Mouse (Mus musculus) stomach, embryonic 15.5 days (tissue): ENCODE results near the gene Kcnj10. TPM values are rescaled to one million over a fixed set of nuclear protein-coding genes. Genes with fewer than 3 reads are reported as not detected.
A peak's percentile ranks its signal among the peaks of the same experiment; 100 is the strongest.

ENCODE experiments used
- ATAC-seq: fragments of 200-750 bp; cut with Nextera tagmentation; 2 replicates; pipeline ENCODE4 v1.8.0; 2017; ENCODE audit warnings: low read depth, moderate number of reproducible peaks, moderate TSS enrichment; ENCODE audit not compliant: insufficient read depth, low FRiP score
- H3K27ac ChIP-seq: fragments of 300-500 bp; sonication (generic); 2 replicates; pipeline ENCODE4 v1.5.1; 2015; ENCODE audit warnings: mild to moderate bottlenecking, inconsistent platforms
- H3K27me3 ChIP-seq: fragments of 300-500 bp; sonication (generic); replicated peaks from 2 replicates; pipeline ENCODE4 v1.6.1; 2015; ENCODE audit warnings: inconsistent platforms
- H3K36me3 ChIP-seq: fragments of 300-500 bp; sonication (generic); 2 replicates; pipeline ENCODE4 v1.6.1; 2015; ENCODE audit warnings: inconsistent platforms
- H3K4me1 ChIP-seq: fragments of 300-500 bp; sonication (generic); 2 replicates; pipeline ENCODE4 v1.6.1; 2015; ENCODE audit warnings: inconsistent platforms
- H3K4me2 ChIP-seq: fragments of 300-500 bp; sonication (generic); 2 replicates; pipeline ENCODE4 v1.6.1; 2015; ENCODE audit warnings: mild to moderate bottlenecking, inconsistent platforms
- H3K4me3 ChIP-seq: fragments of 300-500 bp; sonication (generic); replicated peaks from 2 replicates; pipeline ENCODE4 v1.5.1; 2015; ENCODE audit warnings: inconsistent platforms
- H3K9ac ChIP-seq: fragments of 300-500 bp; sonication (generic); 2 replicates; pipeline ENCODE4 v1.6.1; 2015; ENCODE audit warnings: inconsistent platforms
- H3K9me3 ChIP-seq: fragments of 300-500 bp; sonication (generic); 2 replicates; pipeline ENCODE4 v1.6.1; 2016; ENCODE audit warnings: inconsistent platforms
- WGBS: fragments of 180-500 bp; shearing (Covaris S2); methylation state at CpG from one replicate; pipeline ENCODE4 v1.1.7; 2015; 5-methylcytosine and 5-hydroxymethylcytosine counted together
- polyA plus RNA-seq: library from polyadenylated mRNA; unstranded; fragments of >200 nt; fragmentation: Nextera tagmentation; extraction: Ambion mirVana; gene quantifications from 2 replicates; pipeline ENCODE4 v1.2.1, GENCODE M21; 2015

Kcnj10 gene
- polyA plus RNA-seq, 1 experiment from 2014 or later: 0.10 TPM

- WGBS: 80% methylated on average over 2 of the region's 2 CpGs
- Histone ChIP-seq H3K9ac (no peak overlapping the region), H3K36me3 (no peaks in the 10 kb centered on the region), H3K4me1 (no peaks in the 10 kb centered on the region), H3K4me2 (no peak overlapping the region), H3K27me3 (no peaks in the 10 kb centered on the region), H3K27ac (no peak overlapping the region), H3K9me3 (no peaks in the 10 kb centered on the region), H3K4me3 (no peak overlapping the region)
- ATAC-seq: no peak
These were observed 51.7 kb downstream of the Kcnj10 start for GRCm38 (mm10) chr1:172392643-172393170.

GRCm38 (mm10) chr1:172393739-172394138, 52.7 kb downstream of the Kcnj10 start:
- Histone ChIP-seq H3K36me3 (no peaks in the 10 kb centered on the region), H3K9ac (no peak overlapping the region), H3K9me3 (no peaks in the 10 kb centered on the region), H3K27ac (no peak overlapping the region), H3K4me3 (no peak overlapping the region), H3K4me1 (no peaks in the 10 kb centered on the region), H3K4me2 (no peak overlapping the region), H3K27me3 (no peaks in the 10 kb centered on the region)
- WGBS: 59% methylated on average over 8 of the region's 8 CpGs
- no peak for ATAC-seq

- Histone ChIP-seq H3K4me3 (no peak overlapping the region), H3K9me3 (no peaks in the 10 kb centered on the region), H3K4me2 (no peak overlapping the region), H3K27me3 (no peaks in the 10 kb centered on the region), H3K4me1 (no peaks in the 10 kb centered on the region), H3K27ac (no peak overlapping the region), H3K9ac (no peak overlapping the region), H3K36me3 (no peaks in the 10 kb centered on the region)
- WGBS: 50% methylated on average over 9 of the region's 9 CpGs
- ATAC-seq: no peak
These were observed 56.2 kb downstream of the Kcnj10 start for GRCm38 (mm10) chr1:172396996-172397752.

GRCm38 (mm10) chr1:172406077-172406706, 65.2 kb downstream of the Kcnj10 start:
- 35% methylated on average over 16 of the region's 16 CpGs for WGBS
- ATAC-seq: no peak

GRCm38 (mm10) chr1:172408996-172409395, 68.0 kb downstream of the Kcnj10 start:
- H3K9ac ChIP-seq: no peak overlapping the region
- ATAC-seq: no peak
- WGBS: 10% methylated on average over 6 of the region's 6 CpGs
- H3K27me3 ChIP-seq: no peaks in the 10 kb centered on the region
- no peaks in the 10 kb centered on the region for H3K36me3 ChIP-seq
- H3K4me1 ChIP-seq: 0 out of 2 replicates have a peak, but pooled peaks cover 3% of the 10 kb centered on the region
- H3K4me2 ChIP-seq: no peak overlapping the region
- no peaks in the 10 kb centered on the region for H3K9me3 ChIP-seq
- no peak overlapping the region for H3K27ac ChIP-seq
- no peak overlapping the region for H3K4me3 ChIP-seq

More at GRCm38 (mm10) chr1:172406077-172406706, 65.2 kb downstream of the Kcnj10 start:
- Histone ChIP-seq H3K4me1 (no peaks in the 10 kb centered on the region), H3K4me3 (no peak overlapping the region), H3K9me3 (no peaks in the 10 kb centered on the region), H3K27me3 (no peaks in the 10 kb centered on the region), H3K27ac (no peak overlapping the region), H3K4me2 (no peak overlapping the region), H3K9ac (no peak overlapping the region), H3K36me3 (no peaks in the 10 kb centered on the region)

GRCm38 (mm10) chr1:172409431-172409830, 68.4 kb downstream of the Kcnj10 start:
- Histone ChIP-seq H3K36me3 (no peaks in the 10 kb centered on the region), H3K27me3 (no peaks in the 10 kb centered on the region), H3K27ac (no peak overlapping the region), H3K9ac (no peak overlapping the region), H3K4me3 (no peak overlapping the region), H3K4me1 (0 out of 2 replicates have a peak, but pooled peaks cover 3% of the 10 kb centered on the region), H3K9me3 (no peaks in the 10 kb centered on the region), H3K4me2 (no peak overlapping the region)
- ATAC-seq: no peak
- 13% methylated on average over 5 of the region's 5 CpGs for WGBS

GRCm38 (mm10) chr1:172410806-172411205, 69.8 kb downstream of the Kcnj10 start:
- Histone ChIP-seq H3K9ac (no peak overlapping the region), H3K4me3 (no peak overlapping the region), H3K36me3 (no peaks in the 10 kb centered on the region), H3K9me3 (no peaks in the 10 kb centered on the region), H3K4me1 (0 out of 2 replicates have a peak, but pooled peaks cover 3% of the 10 kb centered on the region), H3K27me3 (no peaks in the 10 kb centered on the region), H3K27ac (no peak overlapping the region), H3K4me2 (no peak overlapping the region)
- no peak for ATAC-seq
- 5% methylated on average over 4 of the region's 4 CpGs for WGBS

GRCm38 (mm10) chr1:172412204-172412603, 71.2 kb downstream of the Kcnj10 start:
- Histone ChIP-seq H3K4me2 (no peak overlapping the region), H3K9me3 (no peaks in the 10 kb centered on the region), H3K27ac (no peak overlapping the region), H3K36me3 (no peaks in the 10 kb centered on the region), H3K4me1 (0 out of 2 replicates have a peak, but pooled peaks cover 3% of the 10 kb centered on the region), H3K9ac (no peak overlapping the region), H3K27me3 (no peaks in the 10 kb centered on the region), H3K4me3 (no peak overlapping the region)
- ATAC-seq: peak; percentile 72
- WGBS: 0% methylated on average over 5 of the region's 5 CpGs

GRCm38 (mm10) chr1:172413491-172414230, 72.7 kb downstream of the Kcnj10 start:
- Histone ChIP-seq H3K36me3 (no peaks in the 10 kb centered on the region), H3K4me3 (no peak overlapping the region), H3K9me3 (no peaks in the 10 kb centered on the region), H3K4me2 (no peak overlapping the region), H3K4me1 (0 out of 2 replicates have a peak, but pooled peaks cover 3% of the 10 kb centered on the region), H3K9ac (no peak overlapping the region), H3K27me3 (no peaks in the 10 kb centered on the region), H3K27ac (no peak overlapping the region)
- no peak for ATAC-seq
- WGBS: 76% methylated on average over 4 of the region's 4 CpGs

- no peaks in the 10 kb centered on the region for H3K27me3 ChIP-seq
- no peak overlapping the region for H3K27ac ChIP-seq
- 0 out of 2 replicates have a peak, but pooled peaks cover 3% of the 10 kb centered on the region for H3K4me1 ChIP-seq
- H3K9ac ChIP-seq: no peak overlapping the region
- no peak overlapping the region for H3K4me2 ChIP-seq
- 83% methylated on average over 6 of the region's 6 CpGs for WGBS
- no peak for ATAC-seq
- H3K4me3 ChIP-seq: no peak overlapping the region
- no peaks in the 10 kb centered on the region for H3K9me3 ChIP-seq
- no peaks in the 10 kb centered on the region for H3K36me3 ChIP-seq
These were observed 73.2 kb downstream of the Kcnj10 start for GRCm38 (mm10) chr1:172414231-172414585.

GRCm38 (mm10) chr1:172415061-172415460, 74.1 kb downstream of the Kcnj10 start:
- H3K4me1 ChIP-seq: 0 out of 2 replicates have a peak, but pooled peaks cover 3% of the 10 kb centered on the region
- 82% methylated on average over 7 of the region's 7 CpGs for WGBS
- ATAC-seq: no peak

More at GRCm38 (mm10) chr1:172415061-172415460, 74.1 kb downstream of the Kcnj10 start:
- Histone ChIP-seq H3K9me3 (no peaks in the 10 kb centered on the region), H3K4me2 (no peak overlapping the region), H3K4me3 (no peak overlapping the region), H3K36me3 (no peaks in the 10 kb centered on the region), H3K27me3 (no peaks in the 10 kb centered on the region), H3K9ac (no peak overlapping the region), H3K27ac (no peak overlapping the region)
